Mouse (Mus musculus): Measurements from ENCODE around the gene Crot. TPM values are rescaled to one million over a fixed set of nuclear protein-coding genes. Genes with fewer than 3 reads are reported as not detected.

The Crot gene
- polyA plus RNA-seq, 1 experiment from 2014 or later = 49.0 TPM

Other genes with a start within 250 kb of the Crot start
- gene Abcb1b, start 199.2 kb downstream of the Crot start, polyA plus RNA-seq (2014; fragmentation: Nextera tagmentation; extraction: Ambion mirVana) = 0.95 and 1.5 TPM in 2 replicates
- gene Abcb4, start 103.6 kb downstream of the Crot start, polyA plus RNA-seq (2014; fragmentation: Nextera tagmentation; extraction: Ambion mirVana) = 0.31 and 0.37 TPM in 2 replicates
- gene Tmem243, start 103.3 kb upstream of the Crot start, polyA plus RNA-seq (2014; fragmentation: Nextera tagmentation; extraction: Ambion mirVana) = 20.9 and 24.2 TPM in 2 replicates
- gene Dmtf1, start 164.5 kb upstream of the Crot start, polyA plus RNA-seq (2014; fragmentation: Nextera tagmentation; extraction: Ambion mirVana) = 65.2 and 69.6 TPM in 2 replicates